Mouse (Mus musculus) lung, postnatal 10 days (tissue): ENCODE measurements at regions not wholly inside any gene's neighbourhood (a gene's known extent, or its start where the extent isn't known, plus 50 kb on each side); places are given as distances from the start of the nearest gene placed in this dataset.

ENCODE experiments used
- DNase-seq: peaks from one replicate; pipeline ENCODE4 v3.0.0; 2021

DNA sequence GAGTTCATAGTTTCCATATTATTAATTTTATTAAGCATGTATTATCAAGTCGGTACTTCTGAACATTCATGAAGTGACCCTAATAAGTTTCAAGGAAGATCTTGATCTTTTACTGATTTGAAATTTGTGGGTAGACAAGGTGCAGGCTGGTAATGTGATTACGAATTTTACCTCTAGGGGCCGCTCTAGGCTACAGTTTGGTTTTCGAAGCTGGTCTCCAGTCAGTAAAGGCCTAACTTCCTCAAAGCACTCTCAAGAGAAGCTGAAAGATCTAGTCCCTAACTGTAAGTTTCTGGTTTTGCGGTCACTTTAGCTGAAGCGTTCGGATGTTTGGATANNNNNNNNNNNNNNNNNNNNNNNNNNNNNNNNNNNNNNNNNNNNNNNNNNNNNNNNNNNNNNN lies 408.1 kb upstream of the Frg1 start:
- DNase-seq: peak; percentile 62

DNA sequence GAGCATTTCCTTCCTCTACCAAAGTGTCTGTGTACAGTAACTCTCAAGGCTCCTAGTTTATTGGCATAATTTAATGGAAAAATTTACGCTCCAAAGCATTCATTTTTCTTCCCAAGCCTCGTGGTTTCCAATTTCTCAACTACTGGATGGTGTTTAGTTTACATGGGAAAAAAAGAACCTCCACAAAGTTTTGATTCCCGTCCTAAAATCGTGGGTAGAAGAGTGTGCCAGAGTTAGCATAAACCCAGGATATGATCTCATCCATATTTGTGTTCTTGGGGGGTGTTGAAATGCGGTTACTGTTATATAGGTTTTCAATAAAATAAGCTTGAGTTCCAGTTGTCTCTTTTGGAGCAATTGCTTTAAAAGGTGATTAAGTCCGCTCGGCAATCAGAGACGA lies 406.2 kb upstream of the Frg1 start:
- DNase-seq: peak; percentile 4

DNA sequence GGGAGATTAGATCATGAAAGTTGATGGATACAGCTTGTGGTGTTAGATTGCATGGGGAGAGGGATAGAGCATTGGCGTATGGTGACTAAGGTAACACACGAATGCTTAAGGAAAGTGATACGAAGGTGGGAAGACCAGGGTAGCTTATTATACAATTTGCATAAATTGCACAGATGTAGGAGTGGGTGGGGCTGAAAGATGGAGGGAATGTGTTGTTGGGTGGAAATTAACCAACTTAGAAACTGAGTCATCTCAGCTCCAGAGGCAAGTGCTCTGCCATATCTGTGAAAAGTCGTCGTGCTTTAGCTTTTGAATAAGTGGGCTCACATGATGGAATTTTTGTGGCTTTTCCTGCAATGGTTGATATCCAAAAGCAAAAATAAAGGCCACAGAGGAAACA lies 404.8 kb upstream of the Frg1 start:
- DNase-seq: no peak

DNA sequence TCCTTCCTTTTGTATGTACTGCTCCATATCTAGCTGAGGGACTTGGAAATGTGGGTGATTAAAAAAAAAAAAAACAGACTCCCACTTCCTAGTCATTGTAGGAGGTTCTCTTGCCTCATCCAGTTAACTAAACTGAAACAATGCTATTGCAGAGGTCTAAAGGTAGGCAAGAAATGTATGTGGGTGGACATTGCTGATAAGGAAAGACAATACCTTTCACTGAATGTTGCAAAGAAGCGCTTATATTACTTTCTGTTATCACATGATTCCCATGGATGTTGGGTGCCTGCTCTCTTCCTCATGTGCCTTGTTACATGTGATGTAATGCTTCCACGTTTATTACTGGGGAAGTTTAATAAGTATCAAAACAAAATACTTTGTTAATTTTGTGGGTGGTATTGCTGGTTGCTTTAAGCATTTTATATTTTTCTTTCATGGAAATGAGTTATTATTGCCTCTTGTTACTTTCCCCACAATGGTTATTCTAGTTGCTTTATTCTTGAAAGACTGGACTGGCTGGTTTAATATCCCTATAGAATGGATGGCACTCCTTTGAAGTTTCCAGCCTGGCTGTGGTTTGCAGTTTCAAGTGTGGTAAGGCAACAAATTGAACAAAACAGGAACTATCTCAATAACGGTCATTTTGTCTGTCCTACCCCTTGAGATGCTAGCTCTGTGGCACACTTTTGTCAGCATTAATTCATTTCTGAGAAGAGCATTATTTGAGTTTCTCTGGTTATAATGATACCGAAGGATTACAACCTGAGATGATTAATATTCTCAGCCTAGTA lies 403.9 kb upstream of the Frg1 start:
- no peak for DNase-seq

DNA sequence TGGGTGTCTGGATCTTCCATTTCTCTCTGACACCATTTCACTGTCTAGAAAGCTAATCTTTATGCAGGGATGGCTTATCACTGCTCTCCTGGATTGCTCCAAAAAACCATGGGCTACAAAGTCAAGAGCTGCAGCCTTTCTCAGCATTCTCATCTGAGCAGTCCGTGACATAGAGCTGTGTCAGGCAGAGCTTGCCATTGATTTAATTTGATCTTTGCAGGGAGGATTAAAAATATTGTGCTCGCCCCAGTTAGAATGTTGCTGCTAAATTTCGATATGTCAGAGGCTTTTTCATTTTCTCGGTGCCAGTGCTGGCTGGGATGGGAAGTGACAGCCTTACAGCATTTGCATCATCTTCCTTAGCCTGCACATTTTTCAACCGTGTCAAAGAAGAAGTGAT lies 401.7 kb upstream of the Frg1 start:
- no peak for DNase-seq

DNA sequence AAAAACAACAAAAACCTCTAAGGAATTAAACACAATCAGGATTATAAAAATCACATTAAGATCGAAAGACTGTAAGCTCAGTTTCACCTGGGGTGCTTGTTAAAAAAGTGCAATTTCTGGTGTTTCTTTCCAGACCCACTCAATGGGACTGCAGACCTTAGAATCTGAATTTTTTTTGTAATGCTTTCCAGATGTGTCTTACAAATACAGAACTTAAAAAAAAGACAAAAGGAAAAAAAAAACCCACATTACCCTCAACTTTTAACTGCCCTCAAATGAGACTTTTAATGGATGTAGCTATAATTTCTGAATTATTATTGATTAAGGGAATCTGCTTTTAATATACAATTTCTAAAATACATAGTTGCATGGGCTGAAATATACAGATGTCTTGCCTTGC lies 401.2 kb upstream of the Frg1 start:
- no peak for DNase-seq

DNA sequence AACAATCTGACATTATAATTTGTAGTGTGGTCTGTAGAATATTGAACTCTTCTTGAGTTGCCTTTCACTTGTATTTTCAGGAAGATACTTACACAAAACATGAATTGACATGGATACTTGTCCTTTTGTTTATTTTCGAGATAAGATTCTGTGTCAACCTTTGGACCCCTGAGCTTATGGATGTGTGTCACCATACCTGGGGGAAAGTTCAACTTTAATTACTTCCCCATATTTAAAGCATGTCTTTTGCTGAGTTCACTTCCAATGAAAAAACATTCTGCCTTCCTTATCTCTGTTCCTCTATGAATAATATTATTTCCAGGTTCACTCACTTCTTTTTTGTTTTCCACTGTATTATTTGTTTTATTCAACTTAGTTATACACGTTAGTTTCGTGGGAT lies 398.4 kb upstream of the Frg1 start:
- no peak for DNase-seq

DNA sequence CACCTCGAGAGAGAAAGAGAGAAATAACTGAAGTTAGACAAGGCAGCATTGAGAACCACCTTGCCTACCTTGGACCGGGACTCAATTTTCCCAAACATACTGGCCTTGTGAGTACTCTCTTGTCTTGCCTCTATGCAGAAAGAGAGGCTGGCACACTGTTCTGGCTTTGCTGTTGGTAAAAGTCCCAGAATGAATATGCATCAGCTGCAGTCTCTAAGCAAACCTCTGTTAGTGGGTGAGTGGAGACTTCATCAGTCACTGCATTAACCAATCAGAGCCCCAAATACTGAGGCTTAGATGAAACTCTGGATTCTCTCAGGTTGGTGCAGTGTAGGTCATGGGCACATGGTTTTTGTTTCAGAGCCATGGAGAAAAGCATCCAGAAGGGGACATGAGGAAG lies 378.8 kb upstream of the Frg1 start:
- DNase-seq: no peak

DNA sequence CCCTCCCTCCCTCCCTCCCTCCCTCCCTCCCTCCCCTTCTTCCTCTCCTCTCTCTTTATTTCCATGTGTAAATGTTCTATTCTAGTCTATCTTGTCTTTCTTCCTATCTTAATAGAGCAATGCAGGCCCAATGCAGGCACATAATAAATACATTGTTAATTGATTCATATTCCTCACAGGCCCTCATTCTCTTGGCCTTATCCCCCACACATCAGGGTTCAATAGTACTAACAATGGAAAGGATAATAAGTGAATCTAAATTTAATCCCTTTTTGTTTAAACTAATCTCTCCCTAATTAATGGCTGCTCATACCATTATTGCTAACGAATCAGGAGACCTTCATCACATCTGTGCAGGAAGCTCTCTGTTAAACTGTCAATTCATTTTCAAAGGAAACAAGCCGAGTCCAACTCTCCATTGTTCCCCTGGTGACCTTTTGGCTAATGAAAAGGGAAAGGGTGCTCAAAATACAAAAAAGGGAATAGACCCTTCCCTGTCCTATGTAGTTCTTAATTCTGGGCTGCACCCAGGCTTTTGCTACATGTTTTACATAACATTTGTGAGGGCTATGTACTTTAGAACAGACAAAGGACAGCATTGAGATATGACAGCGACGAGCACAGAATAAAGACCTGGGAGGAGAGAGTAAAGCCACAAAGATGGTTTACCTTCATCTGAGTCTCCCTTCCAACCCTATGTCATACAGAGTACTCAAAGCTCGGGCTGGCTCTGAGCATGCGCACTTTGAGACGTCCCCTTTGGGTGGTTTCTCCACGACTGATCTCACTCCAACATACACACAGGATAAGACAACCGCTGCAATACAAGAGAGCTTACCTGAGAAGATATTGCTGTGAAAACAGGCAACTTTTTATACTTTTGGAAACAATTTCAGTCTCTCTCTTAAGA lies 370.3 kb upstream of the Frg1 start:
- no peak for DNase-seq

DNA sequence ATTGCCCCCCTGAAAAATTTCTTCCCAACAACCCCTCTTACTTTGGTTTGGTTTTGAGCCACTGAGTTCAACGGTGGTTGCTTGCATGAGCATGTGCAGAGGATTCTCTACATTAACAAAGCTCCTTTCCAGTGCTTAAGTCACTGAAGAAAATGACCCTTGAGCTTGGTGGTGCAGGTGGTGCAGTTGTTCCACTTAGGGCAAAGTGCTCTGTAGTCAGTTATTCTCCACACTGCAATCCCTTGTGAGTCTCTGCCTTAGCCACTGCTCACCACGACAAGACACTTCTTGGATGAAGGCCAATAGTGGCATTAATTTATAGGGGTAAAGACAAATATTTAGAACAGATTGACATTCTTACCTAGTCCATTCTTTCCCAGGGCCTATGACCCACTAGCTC lies 369.1 kb upstream of the Frg1 start:
- DNase-seq: no peak

DNA sequence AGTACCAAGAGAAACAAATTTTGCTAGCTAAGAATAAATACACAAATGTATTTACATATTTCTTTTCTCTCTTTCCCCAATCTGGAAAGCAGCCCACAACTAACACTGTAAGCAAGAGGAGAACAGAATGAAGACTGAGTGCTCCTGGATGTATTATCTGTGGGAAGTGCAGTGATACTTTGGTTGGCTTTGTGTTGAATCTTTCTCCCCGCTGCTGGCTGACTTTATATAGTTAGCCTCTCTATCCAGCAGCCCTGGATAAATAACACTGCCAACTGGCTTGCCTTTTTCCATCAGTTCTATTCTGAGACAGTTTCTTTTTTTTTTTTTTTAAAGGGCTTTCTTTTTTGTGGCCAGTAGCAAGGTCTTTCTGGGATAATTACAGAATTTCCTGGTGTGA lies 366.0 kb upstream of the Frg1 start:
- DNase-seq: peak; percentile 32

DNA sequence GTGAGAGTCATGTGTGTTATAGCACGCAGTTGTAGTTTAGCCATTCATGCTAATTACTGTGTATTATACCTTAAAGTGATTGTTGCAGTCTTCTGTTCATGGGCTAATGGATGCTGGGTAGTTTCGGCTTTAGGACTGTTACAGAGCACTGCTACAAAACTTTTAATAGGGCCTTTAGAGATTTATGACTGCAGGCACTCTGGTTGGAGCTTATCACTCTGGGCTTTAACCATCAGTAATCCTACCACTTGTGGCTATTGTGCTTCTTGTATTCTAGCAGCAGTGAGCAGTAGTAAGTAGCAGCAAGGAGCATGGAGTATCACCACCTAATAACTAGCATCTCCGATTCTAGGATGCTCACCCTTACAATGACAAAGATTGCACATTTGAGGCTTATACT lies 362.6 kb upstream of the Frg1 start:
- no peak for DNase-seq

DNA sequence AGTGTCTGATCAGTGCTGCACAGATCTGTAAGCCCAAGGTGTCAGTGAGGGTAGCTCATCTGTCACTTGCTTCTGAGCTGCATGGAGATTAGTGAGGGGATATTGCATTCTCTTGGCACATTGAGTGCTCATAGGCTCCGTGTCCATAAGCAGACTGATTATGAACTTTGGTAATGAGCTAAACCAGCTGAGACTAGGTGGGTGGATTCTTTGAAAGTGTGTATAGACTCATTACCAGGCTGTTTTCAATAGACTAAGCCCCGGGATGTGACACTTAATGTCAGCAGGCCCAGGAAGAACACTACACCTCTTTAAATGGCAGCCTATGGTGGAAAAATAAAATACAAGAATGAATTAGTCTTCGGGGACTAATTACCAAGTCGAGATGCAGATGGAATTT lies 354.9 kb upstream of the Frg1 start:
- no peak for DNase-seq

DNA sequence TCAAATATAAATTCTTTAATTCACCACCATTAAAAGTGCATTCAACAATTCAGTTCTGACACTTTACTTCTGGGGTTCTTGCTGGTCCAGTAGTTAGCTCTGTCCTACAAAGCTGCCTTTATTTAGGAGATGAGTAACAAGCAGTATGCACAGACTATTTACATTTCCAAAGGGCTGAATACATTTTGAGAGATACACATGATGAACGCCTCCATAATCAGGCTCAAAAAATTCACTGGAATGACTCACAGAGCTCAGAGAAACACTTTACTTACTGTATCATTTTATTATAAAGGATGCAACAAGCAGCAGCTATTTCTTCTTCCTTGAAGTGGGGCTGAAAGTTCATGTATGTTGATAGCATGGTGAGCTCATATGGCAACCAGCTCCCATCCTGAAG lies 336.6 kb upstream of the Frg1 start:
- DNase-seq: no peak

DNA sequence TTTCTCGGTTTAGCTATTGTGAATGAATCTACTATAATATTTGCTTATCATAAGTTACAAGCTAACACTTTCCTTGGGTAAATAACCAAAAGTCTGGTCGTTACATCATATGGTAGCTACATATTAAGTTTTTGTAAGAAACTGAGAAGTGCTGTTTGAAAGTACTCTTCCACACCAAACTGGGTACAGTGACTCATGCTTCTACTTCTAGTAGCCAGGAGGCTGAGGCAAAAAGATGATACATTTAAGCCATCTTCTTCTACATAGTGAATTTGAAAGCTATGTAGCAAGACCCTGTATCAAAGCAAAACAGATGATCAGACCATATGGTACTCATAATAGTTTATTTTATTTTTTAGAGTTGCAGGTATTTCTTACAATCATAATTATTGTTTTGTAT lies 335.8 kb upstream of the Frg1 start:
- no peak for DNase-seq

DNA sequence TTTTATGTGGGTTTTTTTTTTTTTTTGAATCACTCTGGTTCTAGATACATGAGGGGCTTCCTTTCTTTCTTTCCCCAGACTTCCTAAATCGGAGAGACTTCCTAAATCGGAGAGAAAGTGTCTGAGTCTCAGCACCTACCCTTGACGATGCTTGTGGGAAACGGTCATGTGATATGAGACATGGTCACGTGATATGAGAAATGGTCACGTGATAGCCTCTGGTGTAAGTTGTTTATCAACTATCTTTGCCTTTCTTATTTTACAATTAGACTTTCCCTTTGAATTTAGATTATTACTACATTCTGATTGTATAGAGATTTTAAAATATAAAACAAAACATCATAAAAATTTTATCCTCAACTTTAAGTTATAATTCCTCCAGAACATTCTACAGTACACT lies 330.1 kb upstream of the Frg1 start:
- DNase-seq: no peak

DNA sequence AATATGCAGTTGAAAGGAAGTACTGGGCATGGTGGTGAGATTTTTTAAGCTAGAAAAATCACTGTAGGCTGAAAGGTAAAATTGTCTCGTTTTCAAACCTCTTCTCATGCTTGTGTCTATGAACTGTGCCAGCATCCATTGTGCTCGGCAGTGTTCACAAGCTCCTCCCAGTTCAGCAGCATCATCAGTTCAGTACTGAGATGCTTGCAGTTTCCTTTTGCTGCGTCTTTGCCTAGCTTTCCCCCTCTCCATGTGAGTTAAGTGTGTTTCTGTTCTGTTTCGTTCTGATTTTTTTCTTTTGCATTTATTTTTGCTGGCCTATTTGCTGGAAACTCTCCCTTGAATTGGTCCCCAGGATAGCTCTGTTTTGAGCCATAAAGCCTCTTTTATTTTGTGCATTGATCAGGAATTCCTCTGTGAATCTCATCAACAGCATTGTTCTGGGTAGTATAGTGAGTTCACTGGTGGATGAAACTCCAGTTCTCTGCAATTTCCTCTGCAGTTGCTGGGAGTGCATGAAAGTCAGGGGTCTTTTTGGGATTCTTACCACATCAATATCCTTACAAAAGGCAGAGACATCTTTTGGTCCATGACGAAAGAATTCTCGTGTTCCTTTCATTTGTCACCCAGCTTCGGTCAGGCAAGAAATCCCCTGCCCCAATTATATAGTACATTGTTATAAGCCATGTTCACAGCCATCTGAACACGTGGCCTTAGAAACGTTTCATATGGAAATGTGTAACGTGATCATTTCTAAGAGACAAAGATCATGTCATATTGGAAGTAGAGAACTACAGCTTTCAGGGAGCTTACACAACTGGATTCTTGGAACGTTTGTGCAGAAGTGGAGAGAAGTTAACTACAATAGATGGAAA lies 326.2 kb upstream of the Frg1 start:
- DNase-seq: no peak

DNA sequence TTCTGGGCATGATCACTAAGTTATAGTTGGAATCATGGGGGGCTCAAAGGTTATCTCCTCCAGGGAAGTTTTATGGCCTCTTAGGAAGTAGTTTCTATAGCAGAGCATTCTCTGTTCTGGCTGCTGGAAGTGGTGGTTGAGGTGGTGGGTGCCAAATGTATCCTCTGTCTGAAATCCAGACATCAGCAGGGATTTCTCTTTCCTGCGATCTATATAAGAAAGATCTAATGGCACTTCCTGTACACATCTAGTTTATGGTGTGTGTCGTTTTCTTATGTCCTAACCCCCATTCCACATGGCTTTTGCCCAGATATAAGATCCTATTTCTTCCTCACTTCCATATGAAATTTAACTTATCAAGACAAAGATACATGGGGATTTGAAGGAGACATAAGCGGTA lies 300.1 kb upstream of the Frg1 start:
- no peak for DNase-seq

DNA sequence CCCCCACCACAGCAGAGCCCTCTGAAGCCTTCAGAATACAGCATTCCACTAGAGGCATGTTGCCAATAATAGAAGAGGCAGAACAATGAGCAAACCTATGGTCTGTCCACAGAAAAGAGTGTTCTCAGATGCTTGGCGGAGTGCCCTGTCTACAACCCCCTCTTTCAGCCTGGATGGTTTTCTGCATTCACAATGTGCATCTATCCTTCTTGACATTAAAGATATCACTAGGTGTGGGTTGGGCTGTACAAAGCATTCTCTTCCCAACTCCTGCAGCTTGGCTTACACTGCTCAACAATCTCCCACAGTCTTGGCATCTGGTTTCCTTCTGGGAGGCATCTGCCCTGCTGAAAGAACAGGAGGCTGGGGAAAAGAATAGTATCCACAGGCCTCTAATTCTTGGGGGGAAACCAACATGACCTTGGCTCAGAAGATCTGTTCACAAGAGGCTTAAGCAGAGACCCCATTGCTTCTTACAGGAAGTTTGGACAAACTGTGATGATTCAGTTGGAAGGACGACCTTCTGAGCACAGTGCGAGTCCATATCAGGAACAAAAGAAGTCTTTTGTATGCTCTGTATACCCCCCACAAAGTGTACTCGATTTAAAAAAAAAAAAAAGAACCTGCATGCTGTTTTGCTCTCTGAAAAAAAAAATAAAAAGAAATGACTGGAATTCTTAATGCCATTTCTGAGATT lies 296.9 kb upstream of the Frg1 start:
- DNase-seq: no peak

DNA sequence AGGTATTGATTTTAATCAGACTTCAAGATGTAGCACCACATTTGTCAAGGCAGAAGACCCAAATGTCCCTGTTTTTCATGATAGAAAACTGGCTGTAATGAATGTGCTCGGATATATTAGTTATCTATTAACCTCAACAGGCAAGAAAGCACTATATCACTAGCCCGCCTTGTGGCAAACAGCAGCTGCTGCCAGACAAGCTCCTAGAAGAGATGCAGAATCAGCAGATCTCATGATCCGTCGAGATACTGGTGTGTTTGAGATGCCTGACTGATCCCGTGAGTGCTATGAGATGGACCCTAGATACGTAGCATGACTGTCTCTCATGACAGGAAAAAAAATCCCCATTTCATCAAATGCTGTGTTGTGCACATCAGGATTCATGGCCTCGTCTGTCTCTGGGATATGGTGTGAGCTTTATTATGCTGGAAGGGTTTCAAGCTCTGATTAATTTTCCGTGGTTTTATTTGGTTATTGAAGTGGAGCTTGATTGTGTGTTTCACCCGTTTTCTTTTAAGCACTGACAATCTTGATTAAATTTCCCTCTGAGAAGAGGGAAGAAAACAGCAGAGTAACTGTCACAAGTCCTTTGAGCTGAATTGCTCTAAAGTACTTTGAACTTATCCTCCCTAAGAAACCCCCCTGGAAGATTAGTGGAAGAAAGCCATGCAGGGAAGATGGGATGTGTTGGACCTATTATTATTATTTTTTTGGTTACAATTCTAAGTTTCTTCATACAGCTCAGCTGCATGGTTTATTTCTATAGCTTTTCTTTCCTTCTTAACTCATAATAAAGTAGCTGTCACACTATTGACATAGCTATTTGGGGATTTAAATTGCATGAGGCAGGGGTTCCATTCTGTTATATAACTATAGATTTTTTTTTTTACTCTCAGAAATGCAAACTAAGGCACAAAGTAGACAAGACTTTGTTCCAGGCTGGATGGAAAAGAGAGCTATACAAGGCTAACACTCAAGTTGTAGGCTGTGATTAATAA lies 287.4 kb upstream of the Frg1 start:
- DNase-seq: no peak
